Mouse (Mus musculus): ENCODE measurements around the gene Klhdc8a.
"Not testable (repeated sequence)": the region's sequence is repeated elsewhere in the genome, so short reads cannot be mapped to it uniquely, and the experiment has no call there.

Gene Klhdc8a

GRCm38 (mm10) chr1:132298425-132298800 lies at the start of gene Klhdc8a:
Gene Klhdc8a (plus strand): TSS chr1:132298626.
- peak in 1 of 2 experiments; percentile 45 for DNase-seq (ENCODE audit: low spot score in 2 of 2)

GRCm38 (mm10) chr1:132254467-132254866 lies 44.0 kb upstream of the Klhdc8a start:
- no peak for DNase-seq (ENCODE audit: low spot score in 2 of 2)

GRCm38 (mm10) chr1:132260331-132260730 lies 38.1 kb upstream of the Klhdc8a start:
- DNase-seq (ENCODE audit: low spot score in 2 of 2): no peak

GRCm38 (mm10) chr1:132261058-132261457 lies 37.4 kb upstream of the Klhdc8a start:
- peak in 1 of 2 experiments; percentile 55 for DNase-seq (ENCODE audit: low spot score in 2 of 2)

DNA sequence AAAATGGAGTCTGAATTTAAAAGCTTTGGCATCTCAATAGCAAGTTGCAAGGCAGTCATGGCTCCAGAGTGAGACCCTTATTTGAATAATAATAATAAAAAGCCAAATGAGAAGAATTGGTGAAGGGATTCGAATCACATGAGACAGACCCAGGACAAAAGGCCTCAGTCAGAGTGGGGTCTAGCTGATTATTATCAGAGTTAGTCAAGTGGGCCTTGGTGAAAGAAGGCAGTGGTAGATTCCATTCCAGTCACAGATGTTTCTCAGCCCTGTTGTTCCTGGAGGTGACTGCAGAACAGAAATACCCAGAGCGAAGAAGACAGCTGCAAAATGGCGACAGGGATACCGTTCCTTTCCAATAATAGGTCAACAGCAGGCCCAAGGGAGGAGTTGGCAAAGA lies 34.8 kb upstream of the Klhdc8a start:
- no peak for DNase-seq (ENCODE audit: low spot score in 2 of 2)

- DNase-seq (ENCODE audit: low spot score in 2 of 2): no peak
These were observed 33.8 kb upstream of the Klhdc8a start for GRCm38 (mm10) chr1:132264577-132264976.

DNA sequence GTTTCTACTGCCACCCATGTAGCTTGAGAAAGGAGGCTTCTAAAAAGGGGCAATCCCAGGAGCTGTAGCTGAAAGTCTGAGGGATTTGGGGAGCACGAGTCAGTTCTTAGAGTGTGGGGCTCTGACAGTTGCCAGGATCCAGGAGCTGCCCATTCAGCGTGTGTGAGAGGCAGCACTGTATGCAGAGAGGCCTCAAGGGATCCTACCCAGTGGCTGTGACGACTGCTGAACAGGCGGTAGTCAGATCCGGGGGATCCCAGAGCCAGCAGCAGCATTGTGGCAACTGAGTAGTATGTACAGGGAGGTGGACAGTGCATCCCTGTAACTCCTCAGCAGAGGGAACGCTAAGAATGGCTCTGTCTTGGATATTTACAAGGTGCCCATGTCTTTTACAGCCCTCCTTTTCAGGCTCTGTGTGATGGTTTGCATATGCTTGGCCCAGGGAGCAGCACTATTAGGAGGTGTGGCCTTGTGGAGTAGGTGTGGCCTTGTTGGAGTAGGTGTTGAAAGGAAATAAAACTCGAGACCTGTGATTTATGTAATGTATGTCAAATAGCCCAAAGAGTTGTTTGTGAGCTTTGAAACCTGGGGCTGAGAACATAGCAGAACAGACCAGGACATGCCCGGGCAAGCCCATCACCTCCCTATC lies 33.1 kb upstream of the Klhdc8a start:
- DNase-seq (ENCODE audit: low spot score in 2 of 2): peak in 1 of 2 experiments; percentile 32

- no peak for DNase-seq (ENCODE audit: low spot score in 2 of 2)
These were observed 32.5 kb upstream of the Klhdc8a start for GRCm38 (mm10) chr1:132265936-132266335.

- DNase-seq (ENCODE audit: low spot score in 2 of 2): no peak
These were observed 31.5 kb upstream of the Klhdc8a start for GRCm38 (mm10) chr1:132266791-132267557.

DNA sequence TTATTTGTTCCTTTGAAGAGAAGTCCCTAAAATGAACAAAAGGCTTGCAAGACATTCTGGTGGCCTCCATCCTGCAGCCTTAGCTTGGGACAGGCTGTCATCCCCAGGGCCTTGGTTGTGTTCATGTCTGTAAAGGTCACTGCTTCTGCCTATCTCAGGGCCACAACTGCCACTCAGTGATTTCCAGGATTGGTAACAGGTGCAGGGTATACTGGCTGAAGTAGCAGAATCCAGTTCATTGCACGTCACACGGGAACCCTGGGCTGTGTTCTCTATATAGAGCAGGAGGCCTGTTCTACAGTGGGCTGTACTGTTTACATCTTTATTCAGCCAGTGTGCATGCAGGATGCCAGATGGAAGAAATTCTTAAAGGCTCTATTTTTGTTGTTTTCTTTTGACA lies 30.5 kb upstream of the Klhdc8a start:
- DNase-seq (ENCODE audit: low spot score in 2 of 2): no peak

- DNase-seq (ENCODE audit: low spot score in 2 of 2): no peak
These were observed 29.9 kb upstream of the Klhdc8a start for GRCm38 (mm10) chr1:132268418-132269060.

- no peak for DNase-seq (ENCODE audit: low spot score in 2 of 2)
These were observed 27.2 kb upstream of the Klhdc8a start for GRCm38 (mm10) chr1:132271237-132271636.

- DNase-seq (ENCODE audit: low spot score in 2 of 2): no peak
These were observed 21.7 kb upstream of the Klhdc8a start for GRCm38 (mm10) chr1:132276694-132277093.

DNA sequence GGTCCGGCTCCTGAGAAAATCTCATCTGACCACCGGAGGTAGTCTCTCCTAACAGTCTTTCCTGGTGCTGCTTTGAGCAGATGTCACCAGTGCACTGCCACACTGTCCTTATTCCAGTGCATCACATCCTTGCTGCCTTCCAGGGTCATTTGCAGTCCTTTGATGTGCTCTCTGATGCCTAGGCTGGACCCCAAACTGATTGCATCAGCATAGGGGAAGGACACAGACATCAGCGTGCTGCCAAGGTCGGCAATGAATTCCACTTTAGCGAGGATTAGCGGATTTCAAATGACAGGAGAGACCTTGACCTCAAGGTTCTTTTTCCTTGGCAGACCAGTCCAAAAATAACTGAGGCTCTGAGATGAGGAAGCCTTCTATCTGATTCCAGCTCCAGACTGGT lies 21.3 kb upstream of the Klhdc8a start:
- no peak for DNase-seq (ENCODE audit: low spot score in 2 of 2)

DNA sequence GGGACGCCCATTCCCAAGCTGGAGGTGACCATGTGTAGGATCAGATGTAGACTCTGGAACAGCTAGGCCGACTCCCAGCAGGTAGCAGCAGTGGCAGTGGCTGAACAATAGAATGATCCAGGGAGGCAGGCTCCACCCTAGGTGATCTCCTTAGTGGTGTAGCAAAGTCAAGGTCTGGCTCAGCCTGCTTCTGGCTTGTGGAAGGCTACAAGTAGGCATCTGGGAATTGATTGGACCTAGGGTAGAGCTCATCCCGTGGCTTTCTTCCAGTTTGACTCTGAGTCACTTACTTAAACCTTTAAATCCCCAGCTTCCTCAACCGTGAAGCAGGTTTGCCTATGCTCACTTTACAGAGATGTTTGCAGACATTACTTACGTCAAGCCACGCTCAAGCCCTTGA lies 17.8 kb upstream of the Klhdc8a start:
- DNase-seq (ENCODE audit: low spot score in 2 of 2): not testable (repeated sequence)

DNA sequence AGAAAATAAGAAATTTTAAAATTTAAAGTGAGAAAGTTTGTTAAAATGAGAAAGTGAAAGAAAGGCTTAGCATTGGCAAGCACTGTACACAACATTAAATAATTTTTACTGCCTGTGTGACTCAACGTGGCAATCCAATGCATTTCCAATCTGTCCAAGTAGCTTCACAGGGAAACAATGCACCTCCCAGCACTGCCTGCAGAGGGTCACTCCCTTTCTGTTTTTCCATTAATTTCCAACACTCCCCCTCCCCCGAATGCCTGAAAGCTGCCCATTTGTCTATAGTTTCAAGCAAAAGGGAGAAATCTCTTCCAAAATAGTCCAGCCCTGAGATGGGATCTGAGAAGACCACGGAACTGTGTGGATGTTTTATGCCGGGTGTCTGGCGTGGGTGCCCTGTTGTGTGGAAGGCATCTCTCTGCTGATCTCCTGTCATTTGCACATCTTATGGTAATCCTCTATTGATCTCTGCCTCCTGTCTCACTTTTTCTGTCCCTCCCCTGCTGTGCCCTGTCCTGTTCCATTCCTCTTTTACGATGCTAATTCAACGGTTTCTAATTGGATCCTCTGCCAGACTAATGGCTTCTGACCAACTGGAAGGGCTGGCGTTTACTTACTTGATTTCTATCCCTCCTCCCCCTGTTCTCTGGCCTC lies 16.8 kb upstream of the Klhdc8a start:
- DNase-seq (ENCODE audit: low spot score in 2 of 2): no peak

GRCm38 (mm10) chr1:132282177-132282536 lies 16.3 kb upstream of the Klhdc8a start:
- DNase-seq (ENCODE audit: low spot score in 2 of 2): no peak

DNA sequence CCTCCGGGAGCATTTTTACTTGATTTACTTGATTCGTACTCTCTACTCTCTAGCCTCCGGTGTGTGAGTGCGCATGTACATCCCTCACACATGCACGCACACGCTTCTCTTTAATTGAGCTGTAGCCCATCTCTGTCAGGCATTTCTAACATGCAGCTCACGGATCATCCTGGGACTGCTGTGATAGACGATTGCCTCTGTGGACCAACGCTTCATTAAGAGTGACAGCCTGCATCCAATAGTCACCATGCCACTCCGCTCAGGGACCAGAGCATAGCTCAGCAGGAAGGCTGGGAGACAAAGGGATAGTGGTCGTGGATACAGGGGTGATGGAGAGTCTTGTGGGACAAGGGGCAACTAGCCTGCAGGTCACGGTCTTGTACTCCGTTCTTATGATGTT lies 15.4 kb upstream of the Klhdc8a start:
- DNase-seq (ENCODE audit: low spot score in 2 of 2): no peak

GRCm38 (mm10) chr1:132286735-132287134 lies 11.7 kb upstream of the Klhdc8a start:
- DNase-seq (ENCODE audit: low spot score in 2 of 2): no peak

- no peak for DNase-seq (ENCODE audit: low spot score in 2 of 2)
These were observed 11.0 kb upstream of the Klhdc8a start for GRCm38 (mm10) chr1:132287445-132287844.

- DNase-seq (ENCODE audit: low spot score in 2 of 2): no peak
These were observed 10.4 kb upstream of the Klhdc8a start for GRCm38 (mm10) chr1:132287991-132288451.

DNA sequence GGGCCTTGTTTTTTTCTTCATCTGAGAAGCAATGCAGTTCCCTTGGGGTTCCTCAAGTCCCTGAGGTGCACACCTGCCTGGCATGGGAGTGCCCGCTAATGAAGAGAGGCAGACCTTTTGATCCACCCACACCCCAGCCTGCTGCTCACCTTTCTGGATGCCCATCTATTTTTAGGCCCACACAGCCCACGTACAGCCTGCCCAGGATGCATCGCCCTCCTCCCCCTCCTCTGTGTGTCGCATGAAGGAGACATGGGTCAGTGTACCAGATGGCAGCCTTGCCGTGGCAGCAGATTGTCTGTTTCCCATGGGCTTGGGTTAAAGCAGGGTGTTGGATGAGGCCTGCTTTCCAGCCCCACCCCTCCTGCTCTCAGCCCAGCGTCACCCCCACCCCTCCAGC lies 8.5 kb upstream of the Klhdc8a start:
- peak in 1 of 2 experiments; percentile 49 for DNase-seq (ENCODE audit: low spot score in 2 of 2)

Data from spleen, postnatal 10 days (tissue).